Mouse (Mus musculus) neural tube, embryonic 15.5 days (tissue): Measurements from ENCODE around the gene Pakap. TPM values are rescaled to one million over a fixed set of nuclear protein-coding genes. Genes with fewer than 3 reads are reported as not detected.

Experiments
- ATAC-seq: fragments of 200-750 bp; cut with Nextera tagmentation; 2 replicates; pipeline ENCODE4 v1.8.0; 2017; ENCODE audit warnings: mild to moderate bottlenecking, moderate TSS enrichment, moderate library complexity; ENCODE audit not compliant: low FRiP score
- H3K27ac ChIP-seq: fragments of 300-500 bp; sonication (generic); replicated peaks from 2 replicates; pipeline ENCODE4 v1.5.1; 2015; ENCODE audit warnings: mild to moderate bottlenecking, inconsistent platforms
- H3K27me3 ChIP-seq: fragments of 300-500 bp; sonication (generic); replicated peaks from 2 replicates; pipeline ENCODE4 v1.6.1; 2015; ENCODE audit warnings: inconsistent platforms
- H3K36me3 ChIP-seq: fragments of 300-500 bp; sonication (generic); 2 replicates; pipeline ENCODE4 v1.6.1; 2015; ENCODE audit warnings: inconsistent platforms
- H3K4me1 ChIP-seq: fragments of 300-500 bp; sonication (generic); 2 replicates; pipeline ENCODE4 v1.6.1; 2015; ENCODE audit warnings: inconsistent platforms
- H3K4me2 ChIP-seq: fragments of 300-500 bp; sonication (generic); 2 replicates; pipeline ENCODE4 v1.6.1; 2015; ENCODE audit warnings: inconsistent platforms, mild to moderate bottlenecking, moderate library complexity
- H3K4me3 ChIP-seq: fragments of 300-500 bp; sonication (generic); replicated peaks from 2 replicates; pipeline ENCODE4 v1.5.1; 2015; ENCODE audit warnings: mild to moderate bottlenecking, inconsistent platforms
- H3K9ac ChIP-seq: fragments of 300-500 bp; sonication (generic); replicated peaks from 2 replicates; pipeline ENCODE4 v1.6.1; 2015; ENCODE audit warnings: mild to moderate bottlenecking, inconsistent platforms
- H3K9me3 ChIP-seq: fragments of 300-500 bp; sonication (generic); replicated peaks from 2 replicates; pipeline ENCODE4 v1.6.1; 2016; ENCODE audit warnings: inconsistent platforms
- WGBS: fragments of 180-500 bp; shearing (Covaris S2); methylation state at CpG from one replicate; pipeline ENCODE4 v1.1.7; 2015; ENCODE audit warnings: mixed read lengths; 5-methylcytosine and 5-hydroxymethylcytosine counted together
- polyA plus RNA-seq: library from polyadenylated mRNA; unstranded; fragments of >200 nt; fragmentation: Nextera tagmentation; extraction: Ambion mirVana; gene quantifications from 2 replicates; pipeline ENCODE4 v1.2.1, GENCODE M21; 2015

Pakap gene
- polyA plus RNA-seq, 1 experiment from 2014 or later = 10.4 TPM

DNA sequence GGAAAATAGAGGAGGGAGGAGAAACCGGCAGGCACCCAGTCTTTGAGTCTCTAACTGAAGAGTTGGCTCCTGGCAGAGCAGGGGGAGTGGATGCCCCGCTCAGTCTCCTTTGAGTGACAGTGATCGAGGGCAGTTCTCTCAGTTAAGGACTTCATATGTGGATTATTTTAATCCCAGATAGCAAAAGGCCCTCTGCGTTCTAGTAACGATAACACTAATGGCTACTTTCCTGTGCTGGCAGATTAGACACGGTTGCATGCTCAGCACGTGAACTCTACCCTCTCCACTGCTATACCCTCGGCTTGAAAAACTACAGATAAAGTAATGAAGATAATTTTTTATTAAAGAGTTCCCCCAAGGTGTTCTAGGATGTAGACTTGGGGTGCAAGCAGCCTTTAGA lies 226.0 kb downstream of the Pakap start:
- Histone ChIP-seq H3K4me3 (no peak overlapping the region), H3K27ac (no peak overlapping the region), H3K9me3 (no peaks in the 10 kb centered on the region), H3K4me2 (no peak overlapping the region), H3K9ac (no peak overlapping the region), H3K36me3 (no peaks in the 10 kb centered on the region), H3K4me1 (peaks cover 7% of the 10 kb centered on the region; the same call in 1 of the 2 replicates), H3K27me3 (no peaks in the 10 kb centered on the region)
- 69% methylated on average over 8 of the region's 8 CpGs for WGBS
- no peak for ATAC-seq

DNA sequence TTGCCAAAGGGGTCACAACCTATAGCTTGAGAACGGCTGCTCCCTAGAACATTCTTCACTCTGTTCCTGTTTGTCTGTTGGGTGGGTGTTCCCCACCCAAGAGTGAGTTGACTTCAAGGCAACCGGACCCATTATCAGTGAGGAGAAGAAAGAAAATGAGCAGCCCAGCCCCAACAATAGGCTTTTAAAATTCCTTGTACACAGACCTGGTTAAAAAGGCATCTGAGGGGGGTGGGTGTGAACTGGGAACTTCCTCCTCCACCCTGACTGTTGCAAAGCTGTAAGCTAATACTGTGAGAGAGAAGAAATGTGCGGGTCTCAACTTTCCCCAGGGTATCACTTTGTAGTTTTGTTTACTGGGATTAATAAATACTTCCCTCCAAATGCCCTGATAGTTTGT lies 226.6 kb downstream of the Pakap start:
- H3K9me3 ChIP-seq = no peaks in the 10 kb centered on the region
- H3K36me3 ChIP-seq = no peaks in the 10 kb centered on the region
- H3K4me1 ChIP-seq = peaks cover 7% of the 10 kb centered on the region; the same call in 1 of the 2 replicates
- H3K4me2 ChIP-seq = no peak overlapping the region
- H3K27ac ChIP-seq = no peak overlapping the region
- 39% methylated on average over 3 of the region's 3 CpGs for WGBS
- H3K4me3 ChIP-seq = no peak overlapping the region
- H3K9ac ChIP-seq = no peak overlapping the region
- H3K27me3 ChIP-seq = no peaks in the 10 kb centered on the region
- ATAC-seq = no peak

DNA sequence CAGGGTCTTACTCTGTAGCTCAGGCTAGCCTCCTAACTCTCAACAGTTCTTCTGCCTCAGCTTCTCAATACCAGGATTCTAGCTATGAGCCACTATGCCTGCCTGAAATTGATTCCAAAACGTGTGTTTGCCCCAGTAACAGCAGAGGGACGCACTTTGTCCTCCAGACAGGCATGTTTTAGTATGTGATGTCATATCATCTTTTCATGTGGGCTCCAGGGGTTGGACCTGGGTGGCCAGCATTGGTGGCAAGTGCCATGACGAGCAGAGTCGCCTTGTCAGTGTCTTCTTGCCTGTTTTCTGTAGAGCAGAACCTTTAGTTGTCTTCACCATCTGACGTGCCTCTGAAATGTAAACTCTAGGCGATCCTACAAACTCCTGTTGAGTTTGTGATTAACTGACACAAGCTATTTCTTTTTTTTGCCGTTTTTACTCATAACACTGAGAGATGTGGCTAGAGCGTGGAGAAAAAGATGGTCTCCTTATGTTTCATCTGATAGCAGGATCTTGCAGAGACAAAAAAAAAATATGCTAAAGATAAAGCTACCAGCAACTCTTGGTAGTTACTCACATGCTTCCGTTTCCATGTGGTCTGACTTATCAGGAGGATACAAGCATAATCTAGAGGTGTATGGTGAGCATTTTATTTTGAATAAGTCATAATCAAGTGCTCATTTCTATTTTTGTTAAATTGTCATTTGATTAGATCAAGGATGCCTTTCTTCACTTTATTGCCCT lies 229.7 kb downstream of the Pakap start:
- no peak overlapping the region for H3K27ac ChIP-seq
- no peak overlapping the region for H3K9ac ChIP-seq
- no peak overlapping the region for H3K4me2 ChIP-seq
- no peaks in the 10 kb centered on the region for H3K27me3 ChIP-seq
- H3K4me3 ChIP-seq = no peak overlapping the region
- H3K4me1 ChIP-seq = peaks cover 7% of the 10 kb centered on the region; the same call in 1 of the 2 replicates
- H3K9me3 ChIP-seq = no peaks in the 10 kb centered on the region
- ATAC-seq = no peak
- no peaks in the 10 kb centered on the region for H3K36me3 ChIP-seq
- WGBS = 80% methylated on average over 9 of the region's 9 CpGs

DNA sequence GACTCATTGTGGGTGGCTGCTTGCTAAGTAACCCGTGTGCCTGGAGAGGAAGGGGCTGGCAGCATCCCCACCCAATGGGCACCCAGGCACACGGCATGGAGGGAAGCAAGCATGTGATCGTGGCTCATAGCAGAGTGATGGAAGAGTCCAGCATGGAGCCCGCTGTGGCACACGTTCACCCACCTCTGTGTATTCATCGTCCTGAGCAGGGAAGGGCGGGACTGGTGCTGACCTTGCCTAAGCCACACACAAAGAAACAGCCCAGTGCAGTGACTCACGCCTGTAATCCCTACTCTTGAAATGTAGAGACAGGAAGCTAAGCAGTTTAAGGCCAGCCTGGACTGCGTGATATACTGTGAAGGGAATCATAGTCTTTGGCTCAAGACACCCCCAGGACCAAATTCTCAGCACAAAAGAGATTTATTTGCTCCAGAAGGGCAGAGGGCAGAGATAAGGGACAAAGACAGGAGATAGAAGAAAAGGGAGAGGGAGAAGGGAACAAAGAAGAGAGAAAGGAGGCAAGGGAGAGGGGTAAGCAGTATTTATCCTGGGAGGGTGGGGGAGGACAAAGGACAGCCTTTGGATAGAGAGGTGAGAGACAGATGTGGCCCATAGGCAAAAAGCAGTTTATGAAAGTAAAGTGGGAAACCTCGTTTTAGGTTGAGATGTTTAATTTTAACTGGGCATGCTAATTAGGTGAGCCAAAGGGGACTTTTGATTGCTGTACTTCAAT lies 230.5 kb downstream of the Pakap start:
- no peak overlapping the region for H3K4me3 ChIP-seq
- no peaks in the 10 kb centered on the region for H3K36me3 ChIP-seq
- no peak overlapping the region for H3K4me2 ChIP-seq
- H3K27me3 ChIP-seq = no peaks in the 10 kb centered on the region
- no peak overlapping the region for H3K27ac ChIP-seq
- no peak overlapping the region for H3K9ac ChIP-seq
- H3K4me1 ChIP-seq = peaks cover 7% of the 10 kb centered on the region; the same call in 1 of the 2 replicates
- H3K9me3 ChIP-seq = no peaks in the 10 kb centered on the region
- 28% methylated on average over 10 of the region's 10 CpGs for WGBS
- ATAC-seq = no peak

DNA sequence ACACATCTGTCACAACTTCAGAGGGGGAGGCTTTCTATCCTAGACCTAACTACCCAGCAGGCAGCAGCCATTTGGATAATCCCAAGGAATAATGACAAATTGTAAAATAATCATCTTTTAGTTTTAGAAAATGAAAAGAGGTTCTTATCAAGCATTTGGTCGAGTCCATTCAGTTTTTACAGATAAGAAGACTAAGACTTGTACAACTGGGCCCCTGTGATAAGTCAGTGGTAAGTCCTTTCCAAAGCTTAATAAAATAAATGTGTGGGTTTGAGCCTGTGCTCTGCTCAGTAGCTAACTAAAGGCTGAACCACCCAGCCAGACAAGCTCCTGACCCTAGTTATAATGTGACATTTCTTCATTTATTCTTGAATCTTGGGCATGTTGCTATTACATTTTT lies 231.3 kb downstream of the Pakap start:
- WGBS = 86% methylated on average over 1 of the region's 1 CpGs
- Histone ChIP-seq H3K4me3 (no peak overlapping the region), H3K9me3 (no peaks in the 10 kb centered on the region), H3K27ac (no peak overlapping the region), H3K36me3 (no peaks in the 10 kb centered on the region), H3K9ac (no peak overlapping the region), H3K4me2 (no peak overlapping the region), H3K27me3 (no peaks in the 10 kb centered on the region), H3K4me1 (peaks cover 7% of the 10 kb centered on the region; the same call in 1 of the 2 replicates)
- no peak for ATAC-seq

DNA sequence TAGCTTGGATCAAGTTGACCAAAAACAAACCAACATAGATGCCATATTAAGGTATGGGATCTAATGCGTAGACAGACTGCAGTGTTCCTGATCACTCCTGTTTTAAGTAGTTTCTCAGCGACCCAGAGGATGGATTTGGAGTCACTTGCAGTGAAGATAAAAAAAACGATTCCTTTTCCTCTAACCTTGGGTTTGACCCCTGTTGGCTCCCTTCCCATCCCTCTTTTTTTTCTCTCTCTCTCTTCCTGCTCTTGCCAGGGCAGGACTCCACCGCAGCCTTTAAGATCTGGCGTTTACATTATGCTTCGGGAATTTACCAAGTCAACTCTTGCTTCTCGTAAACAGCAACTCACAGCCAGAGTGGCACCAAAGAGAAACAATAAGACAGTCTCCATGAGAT lies 233.3 kb downstream of the Pakap start:
- peaks cover 7% of the 10 kb centered on the region; the same call in 1 of the 2 replicates for H3K4me1 ChIP-seq
- no peaks in the 10 kb centered on the region for H3K27me3 ChIP-seq
- 80% methylated on average over 7 of the region's 7 CpGs for WGBS
- no peak overlapping the region for H3K4me3 ChIP-seq
- no peak overlapping the region for H3K9ac ChIP-seq
- no peaks in the 10 kb centered on the region for H3K9me3 ChIP-seq
- H3K4me2 ChIP-seq = no peak overlapping the region
- no peak overlapping the region for H3K27ac ChIP-seq
- no peak for ATAC-seq
- no peaks in the 10 kb centered on the region for H3K36me3 ChIP-seq

DNA sequence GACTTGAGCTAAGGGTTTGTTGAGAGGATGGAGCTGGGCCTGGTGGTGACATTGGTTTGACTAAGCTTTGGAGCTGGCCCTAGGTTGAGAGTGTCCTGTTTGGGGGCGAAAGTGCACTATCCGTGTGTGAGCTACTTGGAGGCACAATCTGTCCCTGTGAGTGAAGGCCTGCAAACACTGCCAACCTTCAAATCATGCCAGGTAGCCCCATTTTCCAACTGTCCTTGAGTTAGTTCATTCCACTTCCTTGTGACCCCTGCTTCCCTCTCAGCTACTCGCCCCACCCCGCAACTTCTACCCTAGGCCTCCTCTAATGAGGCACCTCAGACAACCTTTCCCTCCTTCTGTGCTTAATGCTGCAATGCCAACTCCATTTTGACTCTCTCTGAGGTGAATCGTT lies 234.0 kb downstream of the Pakap start:
- WGBS = 99% methylated on average over 5 of the region's 5 CpGs
- Histone ChIP-seq H3K4me2 (no peak overlapping the region), H3K9me3 (no peaks in the 10 kb centered on the region), H3K36me3 (no peaks in the 10 kb centered on the region), H3K4me3 (no peak overlapping the region), H3K9ac (no peak overlapping the region), H3K27ac (no peak overlapping the region), H3K4me1 (peaks cover 7% of the 10 kb centered on the region; the same call in 1 of the 2 replicates), H3K27me3 (no peaks in the 10 kb centered on the region)
- no peak for ATAC-seq

DNA sequence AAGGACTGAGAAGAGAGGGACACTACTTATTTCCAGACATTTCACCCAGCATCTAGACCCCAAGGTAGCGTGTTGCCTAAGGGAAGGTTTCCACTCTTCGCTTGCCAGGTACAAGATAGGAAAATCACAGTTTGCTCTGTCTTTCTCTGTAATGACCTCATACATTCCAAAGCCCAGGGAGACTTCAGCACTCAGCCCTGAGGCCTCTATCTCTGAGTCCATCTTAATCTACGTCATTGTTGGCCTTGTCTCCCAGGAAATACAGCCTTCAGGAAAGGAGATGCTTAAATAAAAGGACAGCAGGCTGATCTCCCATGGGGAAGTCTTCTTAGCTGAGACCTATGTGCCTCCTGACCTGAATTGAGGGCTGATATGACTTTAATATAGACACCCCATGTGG lies 234.4 kb downstream of the Pakap start:
- H3K4me2 ChIP-seq = no peak overlapping the region
- WGBS = 91% methylated on average over 3 of the region's 3 CpGs
- H3K27me3 ChIP-seq = no peaks in the 10 kb centered on the region
- H3K4me1 ChIP-seq = peaks cover 7% of the 10 kb centered on the region; the same call in 1 of the 2 replicates
- no peak overlapping the region for H3K27ac ChIP-seq
- no peaks in the 10 kb centered on the region for H3K9me3 ChIP-seq
- no peak overlapping the region for H3K9ac ChIP-seq
- H3K36me3 ChIP-seq = no peaks in the 10 kb centered on the region
- no peak for ATAC-seq
- H3K4me3 ChIP-seq = no peak overlapping the region

DNA sequence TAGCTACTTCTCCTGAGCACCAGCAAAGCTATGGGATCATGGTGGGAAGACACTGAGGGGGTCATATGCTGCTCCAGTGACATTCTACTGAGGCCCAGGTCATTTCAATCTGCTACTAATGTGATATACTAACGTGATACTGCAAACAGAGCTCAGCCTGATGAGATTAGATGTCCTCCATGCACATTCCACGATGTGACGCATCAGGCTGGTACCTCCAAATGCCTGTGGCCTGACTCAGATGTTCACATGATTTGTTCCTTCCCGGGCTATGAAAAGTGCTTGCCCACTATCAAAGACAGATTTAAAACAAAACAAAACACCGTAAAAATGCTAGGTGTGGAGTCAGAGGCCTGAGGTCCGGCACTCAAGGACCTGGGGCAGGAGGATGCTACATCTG lies 236.9 kb downstream of the Pakap start:
- WGBS = 87% methylated on average over 6 of the region's 6 CpGs

DNA sequence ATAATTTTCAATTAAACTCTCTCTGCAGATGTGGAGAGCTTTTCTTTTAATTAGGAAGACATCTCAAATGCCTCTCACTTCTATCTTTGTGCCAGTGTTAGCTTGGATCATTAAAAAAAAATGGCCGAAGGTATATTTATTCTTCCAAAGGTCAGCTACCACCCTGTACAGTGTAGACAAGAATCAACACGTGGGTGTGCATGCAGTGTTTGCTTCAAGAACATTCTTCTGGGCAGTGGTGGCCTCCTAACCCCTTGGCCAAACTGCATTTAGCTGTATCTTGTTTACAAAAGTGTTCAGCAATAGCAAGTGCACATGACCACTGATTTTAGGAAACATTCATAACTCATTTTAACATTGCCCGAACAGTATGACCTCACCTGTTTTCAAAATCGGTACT lies 241.5 kb downstream of the Pakap start:
- no peak overlapping the region for H3K27ac ChIP-seq
- ATAC-seq = no peak

More for the DNA sequence above, 236.9 kb downstream of the Pakap start:
- Histone ChIP-seq H3K4me1 (no peaks in the 10 kb centered on the region), H3K4me2 (no peak overlapping the region), H3K9ac (no peak overlapping the region), H3K36me3 (no peaks in the 10 kb centered on the region), H3K9me3 (no peaks in the 10 kb centered on the region), H3K27ac (no peak overlapping the region), H3K4me3 (no peak overlapping the region), H3K27me3 (no peaks in the 10 kb centered on the region)
- no peak for ATAC-seq

DNA sequence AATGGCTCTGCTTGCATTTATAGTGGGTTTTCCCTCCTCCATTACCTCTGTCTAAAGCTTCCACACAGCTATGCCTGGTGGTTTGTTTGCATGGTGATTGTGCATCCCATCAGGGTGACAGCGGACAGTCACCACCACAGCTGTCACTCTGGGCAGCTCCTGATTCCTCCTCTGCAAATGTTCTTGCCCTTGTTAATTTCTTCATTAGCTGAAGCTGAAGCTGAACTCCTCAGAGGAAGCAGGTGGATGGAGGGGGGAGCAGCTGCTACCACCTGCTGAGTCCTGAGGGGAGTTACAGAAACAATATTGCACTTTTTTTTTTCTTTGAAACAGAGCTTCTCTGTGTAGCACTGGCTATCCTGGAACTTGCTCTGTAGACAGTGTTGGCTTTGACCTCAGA lies 244.1 kb downstream of the Pakap start:
- no peak for ATAC-seq
- no peak overlapping the region for H3K4me3 ChIP-seq
- no peaks in the 10 kb centered on the region for H3K9me3 ChIP-seq
- H3K9ac ChIP-seq = no peak overlapping the region
- H3K4me2 ChIP-seq = no peak overlapping the region
- no peaks in the 10 kb centered on the region for H3K36me3 ChIP-seq
- H3K27me3 ChIP-seq = no peaks in the 10 kb centered on the region
- 65% methylated on average over 1 of the region's 1 CpGs for WGBS
- H3K27ac ChIP-seq = no peak overlapping the region
- H3K4me1 ChIP-seq = no peaks in the 10 kb centered on the region

More for the DNA sequence above, 241.5 kb downstream of the Pakap start:
- Histone ChIP-seq H3K36me3 (no peaks in the 10 kb centered on the region), H3K4me1 (no peaks in the 10 kb centered on the region), H3K9ac (no peak overlapping the region), H3K4me3 (no peak overlapping the region), H3K4me2 (no peak overlapping the region), H3K27me3 (no peaks in the 10 kb centered on the region), H3K9me3 (no peaks in the 10 kb centered on the region)
- 83% methylated on average over 4 of the region's 4 CpGs for WGBS
